Mouse (Mus musculus): ENCODE data around the gene Ccdc183. TPM values are rescaled to one million over a fixed set of nuclear protein-coding genes. Genes with fewer than 3 reads are reported as not detected.

The Ccdc183 gene
- polyA plus RNA-seq, 1 experiment from 2014 or later: 0.19 TPM

DNA sequence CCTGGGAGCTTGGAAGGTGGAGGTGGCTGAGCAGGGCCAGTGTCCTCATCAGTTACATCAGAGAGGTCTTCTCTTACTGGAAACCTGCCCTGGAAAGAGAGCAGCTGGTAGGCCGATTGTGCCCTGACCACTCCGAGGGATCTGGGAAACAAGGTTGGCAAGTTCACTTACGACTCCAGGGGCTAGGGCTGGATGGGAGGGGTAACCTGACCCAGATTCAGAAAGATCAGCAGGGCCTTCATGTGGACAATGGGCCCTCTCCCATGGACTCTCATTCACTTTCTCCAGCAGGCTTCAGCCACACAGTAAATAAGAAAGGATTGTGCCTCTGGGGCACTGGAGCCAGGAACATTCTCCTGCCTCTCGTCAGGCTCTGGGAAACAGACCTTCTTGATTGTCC is 32.6 kb downstream of the Ccdc183 start:
- Histone ChIP-seq H3K27me3 (ENCODE audit: insufficient read depth, low read length) (peaks cover 13% of the 10 kb centered on the region), H3K4me1 (ENCODE audit: insufficient read depth) (peaks cover 12% of the 10 kb centered on the region), H3K4me3 (ENCODE audit: low read depth, low read length) (no peak overlapping the region), H3K27ac (ENCODE audit: low read depth) (no peak overlapping the region), H3K9me3 (ENCODE audit: low read length) (no peaks in the 10 kb centered on the region), H3K4me2 (ENCODE audit: low read depth, low read length) (no peak overlapping the region), H3K9ac (replicated peaks) (no peak overlapping the region), H3K36me3 (replicated peaks; ENCODE audit: insufficient read depth, low read length) (peaks cover 30% of the 10 kb centered on the region)
- ATAC-seq (no peak), DNase-seq (no peak)
- TF ChIP-seq EP300 (IDR thresholded peaks at IDR 0.05; ENCODE audit: low read depth): no peak
- TF ChIP-seq CTCF (IDR thresholded peaks at IDR 0.05; ENCODE audit: low read depth): no peak
- WGBS (ENCODE audit: insufficient replicate concordance): 83% methylated on average over 4 of the region's 4 CpGs

DNA sequence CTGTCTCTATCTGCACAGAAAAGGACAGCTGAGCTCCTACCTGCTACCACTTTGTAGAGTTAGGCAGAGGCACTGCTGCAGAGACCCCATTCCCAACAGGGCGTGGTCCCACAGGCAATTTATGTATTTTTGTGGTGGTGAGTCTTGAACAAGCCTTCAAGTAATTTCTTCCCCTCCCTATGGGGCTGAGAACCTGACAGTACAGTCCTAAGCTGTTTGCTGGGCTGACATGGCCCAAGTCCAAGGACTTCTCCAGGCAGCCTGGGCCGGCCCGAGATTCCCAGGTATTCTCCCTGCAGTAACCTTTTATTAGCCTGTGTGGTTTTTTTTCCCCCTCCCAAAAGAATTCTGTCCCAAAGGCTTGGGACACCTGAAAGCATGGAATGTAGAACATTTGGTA is 33.3 kb downstream of the Ccdc183 start:
- Histone ChIP-seq H3K27ac (ENCODE audit: low read depth) (no peak overlapping the region), H3K9ac (replicated peaks) (no peak overlapping the region), H3K27me3 (ENCODE audit: insufficient read depth, low read length) (peaks cover 20% of the 10 kb centered on the region), H3K9me3 (ENCODE audit: low read length) (no peaks in the 10 kb centered on the region), H3K36me3 (replicated peaks; ENCODE audit: insufficient read depth, low read length) (peaks cover 30% of the 10 kb centered on the region), H3K4me2 (ENCODE audit: low read depth, low read length) (no peak overlapping the region), H3K4me1 (ENCODE audit: insufficient read depth) (peaks cover 19% of the 10 kb centered on the region), H3K4me3 (ENCODE audit: low read depth, low read length) (no peak overlapping the region)
- TF ChIP-seq EP300 (IDR thresholded peaks at IDR 0.05; ENCODE audit: low read depth): no peak
- no peak for TF ChIP-seq CTCF (IDR thresholded peaks at IDR 0.05; ENCODE audit: low read depth)
- ATAC-seq (no peak), DNase-seq (no peak)
- WGBS (ENCODE audit: insufficient replicate concordance): 90% methylated on average over 3 of the region's 3 CpGs

DNA sequence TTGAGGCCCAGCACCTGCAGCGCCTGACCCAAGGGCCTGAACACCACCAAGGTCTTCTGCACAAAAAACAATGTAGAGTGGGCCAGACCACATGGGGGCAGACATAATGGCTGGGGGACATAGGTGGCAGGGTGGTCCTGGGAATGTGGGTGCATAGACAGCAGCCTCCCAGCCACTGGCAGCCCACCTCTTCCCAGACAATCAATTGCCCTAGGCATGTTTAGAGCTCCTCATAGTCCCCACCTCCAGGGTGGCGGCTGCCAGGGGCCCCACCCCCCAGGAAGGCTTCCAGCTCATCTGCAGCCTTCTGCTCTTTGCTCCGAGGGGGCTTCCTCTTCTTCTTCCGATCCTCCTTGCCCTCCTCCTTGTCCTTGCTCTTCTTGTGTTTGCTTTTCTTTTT is 33.9 kb downstream of the Ccdc183 start:
- Histone ChIP-seq H3K27me3 (ENCODE audit: insufficient read depth, low read length) (peaks cover 26% of the 10 kb centered on the region), H3K4me3 (ENCODE audit: low read depth, low read length) (no peak overlapping the region), H3K36me3 (replicated peaks; ENCODE audit: insufficient read depth, low read length) (peaks cover 30% of the 10 kb centered on the region), H3K9me3 (ENCODE audit: low read length) (no peaks in the 10 kb centered on the region), H3K4me2 (ENCODE audit: low read depth, low read length) (no peak overlapping the region), H3K27ac (ENCODE audit: low read depth) (no peak overlapping the region), H3K9ac (replicated peaks) (no peak overlapping the region), H3K4me1 (ENCODE audit: insufficient read depth) (peaks cover 20% of the 10 kb centered on the region)
- ATAC-seq: no peak
- WGBS (ENCODE audit: insufficient replicate concordance): 67% methylated on average over 4 of the region's 4 CpGs
- no peak for DNase-seq
- TF ChIP-seq EP300 (IDR thresholded peaks at IDR 0.05; ENCODE audit: low read depth): no peak
- peak; percentile 3; the same call in 1 of the 2 replicates for TF ChIP-seq CTCF (IDR thresholded peaks at IDR 0.05; ENCODE audit: low read depth)

DNA sequence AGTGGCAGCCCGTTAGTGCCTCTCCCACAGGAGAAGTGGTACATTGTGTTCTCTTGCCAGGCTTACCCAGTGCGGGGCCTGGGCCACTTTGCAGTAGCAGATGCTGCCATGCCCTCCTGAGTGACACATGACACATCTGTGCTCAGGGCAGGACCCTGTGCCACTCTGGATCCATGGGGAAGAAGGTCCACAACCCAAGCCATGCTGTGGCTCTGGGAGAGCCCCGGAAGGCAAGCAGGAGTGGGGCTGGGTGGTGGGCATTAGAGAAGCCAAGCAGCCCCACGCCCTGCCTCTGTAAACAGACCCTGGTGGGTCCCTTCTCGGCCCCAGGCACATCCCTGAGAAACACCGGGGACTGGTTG is 34.4 kb downstream of the Ccdc183 start:
- DNase-seq: no peak
- Histone ChIP-seq H3K9me3 (ENCODE audit: low read length) (no peaks in the 10 kb centered on the region), H3K4me3 (ENCODE audit: low read depth, low read length) (no peak overlapping the region), H3K4me2 (ENCODE audit: low read depth, low read length) (no peak overlapping the region), H3K36me3 (replicated peaks; ENCODE audit: insufficient read depth, low read length) (peaks cover 30% of the 10 kb centered on the region), H3K27ac (ENCODE audit: low read depth) (no peak overlapping the region), H3K9ac (replicated peaks) (no peak overlapping the region), H3K4me1 (ENCODE audit: insufficient read depth) (peaks cover 20% of the 10 kb centered on the region), H3K27me3 (ENCODE audit: insufficient read depth, low read length) (peaks cover 30% of the 10 kb centered on the region)
- ATAC-seq: no peak
- WGBS (ENCODE audit: insufficient replicate concordance): 72% methylated on average over 6 of the region's 6 CpGs
- no peak for TF ChIP-seq CTCF (IDR thresholded peaks at IDR 0.05; ENCODE audit: low read depth)
- TF ChIP-seq EP300 (IDR thresholded peaks at IDR 0.05; ENCODE audit: low read depth): no peak

DNA sequence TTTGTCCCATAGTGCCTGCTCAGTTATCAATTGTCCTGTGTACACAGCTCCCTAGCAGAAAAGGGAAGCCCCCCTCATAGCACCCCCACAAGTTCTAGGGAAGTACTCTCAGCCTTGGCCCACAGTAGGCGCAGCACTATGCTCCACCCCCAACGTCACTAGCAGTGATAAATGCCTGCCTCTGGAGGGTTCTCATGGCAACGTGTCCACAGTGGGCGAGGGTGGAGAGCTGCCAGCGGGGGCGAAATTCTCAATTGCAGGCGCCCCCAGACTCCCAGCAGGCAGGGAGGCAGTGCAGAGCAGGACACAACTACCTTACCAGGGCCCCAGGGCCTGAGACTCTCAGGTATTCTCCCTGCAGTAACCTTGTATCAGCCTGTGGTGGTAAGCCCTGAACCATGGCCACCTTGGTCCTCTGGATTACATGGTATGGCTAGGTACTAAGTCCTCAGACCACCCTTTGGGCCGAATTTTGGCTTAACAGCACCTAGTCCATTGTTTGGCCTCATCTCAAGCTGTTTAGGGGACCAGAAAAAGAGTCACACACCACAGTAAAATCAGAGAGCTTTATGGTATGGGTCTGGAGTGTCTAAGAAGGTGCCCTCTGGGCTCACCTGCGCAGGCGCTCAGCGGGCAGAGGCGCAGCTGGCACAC is 34.9 kb downstream of the Ccdc183 start:
- Histone ChIP-seq H3K4me1 (ENCODE audit: insufficient read depth) (peaks cover 26% of the 10 kb centered on the region), H3K27ac (ENCODE audit: low read depth) (no peak overlapping the region), H3K9me3 (ENCODE audit: low read length) (no peaks in the 10 kb centered on the region), H3K9ac (replicated peaks) (no peak overlapping the region), H3K36me3 (replicated peaks; ENCODE audit: insufficient read depth, low read length) (peaks cover 30% of the 10 kb centered on the region), H3K4me2 (ENCODE audit: low read depth, low read length) (no peak overlapping the region), H3K4me3 (ENCODE audit: low read depth, low read length) (no peak overlapping the region), H3K27me3 (ENCODE audit: insufficient read depth, low read length) (peaks cover 35% of the 10 kb centered on the region)
- WGBS (ENCODE audit: insufficient replicate concordance): 43% methylated on average over 12 of the region's 12 CpGs
- no peak for ATAC-seq
- TF ChIP-seq CTCF (IDR thresholded peaks at IDR 0.05; ENCODE audit: low read depth) (no peak), EP300 (IDR thresholded peaks at IDR 0.05; ENCODE audit: low read depth) (no peak)
- no peak for DNase-seq

DNA sequence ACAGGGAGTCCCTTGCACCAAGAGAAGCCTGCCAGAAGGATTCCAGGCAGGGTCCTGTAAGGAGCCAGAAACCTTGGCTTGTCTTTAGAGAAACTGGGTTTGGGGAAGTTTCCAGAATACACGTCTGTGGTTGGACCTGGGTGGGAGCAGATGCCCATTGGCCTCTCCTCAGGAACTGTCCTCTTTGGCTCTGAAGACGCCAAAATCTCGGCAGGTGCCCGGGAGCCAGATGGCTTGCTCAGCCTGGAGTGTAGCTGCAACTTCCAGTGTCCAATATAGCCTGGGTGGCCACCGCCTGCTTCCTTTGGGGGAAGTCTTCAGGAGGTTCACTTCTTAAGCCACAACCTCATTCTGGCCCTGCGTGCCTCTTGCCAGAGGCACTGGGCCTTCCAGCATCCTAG is 35.6 kb downstream of the Ccdc183 start:
- DNase-seq: no peak
- H3K4me2 ChIP-seq (ENCODE audit: low read depth, low read length): 0 out of 2 replicates have a peak overlapping the region, but pooled peaks have one; percentile 58
- no peak overlapping the region for H3K4me3 ChIP-seq (ENCODE audit: low read depth, low read length)
- H3K9ac ChIP-seq (replicated peaks): peak overlapping the region; percentile 6
- peaks cover 31% of the 10 kb centered on the region for H3K4me1 ChIP-seq (ENCODE audit: insufficient read depth)
- WGBS (ENCODE audit: insufficient replicate concordance): 10% methylated on average over 6 of the region's 6 CpGs
- TF ChIP-seq EP300 (IDR thresholded peaks at IDR 0.05; ENCODE audit: low read depth) (no peak), CTCF (IDR thresholded peaks at IDR 0.05; ENCODE audit: low read depth) (no peak)
- peak; percentile 3; the same call in 1 of the 2 replicates for ATAC-seq
- H3K36me3 ChIP-seq (replicated peaks; ENCODE audit: insufficient read depth, low read length): peaks cover 26% of the 10 kb centered on the region
- no peak overlapping the region for H3K27ac ChIP-seq (ENCODE audit: low read depth)
- peaks cover 42% of the 10 kb centered on the region for H3K27me3 ChIP-seq (ENCODE audit: insufficient read depth, low read length)
- no peaks in the 10 kb centered on the region for H3K9me3 ChIP-seq (ENCODE audit: low read length)
